In the genomic region with DNA sequence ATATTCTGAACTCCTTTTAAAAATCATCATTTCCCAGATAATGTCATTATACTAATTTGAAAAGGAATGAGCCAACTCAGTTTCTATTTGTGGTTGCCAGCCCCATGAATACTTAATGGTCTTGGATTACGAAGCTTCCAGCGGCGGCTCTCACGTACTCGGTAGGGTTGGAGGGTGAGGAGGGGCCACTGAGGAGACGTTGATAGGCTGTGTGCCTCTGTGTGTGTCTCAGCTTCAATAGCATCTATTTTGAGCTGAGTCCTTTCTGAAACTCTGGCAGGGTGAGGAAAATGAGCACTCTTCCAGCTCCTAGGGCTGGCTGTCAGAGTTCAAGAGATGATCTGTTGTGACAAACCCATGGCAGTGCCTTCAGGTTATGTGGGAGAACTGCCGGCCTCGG, we compare ENCODE assay signal across 22 mouse cellular contexts. TPM values are rescaled to one million over a fixed set of nuclear protein-coding genes. Genes with fewer than 3 reads are reported as not detected.
DNase-seq lines count a peak whose midpoint lies in the region; ATAC-seq and TF ChIP-seq lines count a peak whose summit lies in the region.
"Had no signal": no experiment of that assay in that cellular context is flagged by ENCODE, and none has a peak within 500 bp of the region (broad histone marks: within the 10 kb centered on the region; RNA-seq: fewer than 3 reads in every experiment).

No protein-coding gene starts in this region.

- 28% methylated on average over 8 of the region's 8 CpGs for WGBS in forebrain, embryonic 14.5 days
- 41% methylated on average over 8 of the region's 8 CpGs for WGBS in forebrain, embryonic 12.5 days
- 19% methylated on average over 8 of the region's 8 CpGs for WGBS in heart, embryonic 12.5 days
- WGBS in midbrain, postnatal 0 days: 21% methylated on average over 8 of the region's 8 CpGs
- WGBS in midbrain, embryonic 15.5 days: 22% methylated on average over 8 of the region's 8 CpGs

- no peak for ATAC-seq in forebrain, embryonic 14.5 days
- ATAC-seq in forebrain, embryonic 12.5 days (ENCODE audit: low FRiP score): no peak
- no peak; the same call in 1 of the 2 replicates for ATAC-seq in heart, embryonic 12.5 days (ENCODE audit: insufficient number of reproducible peaks, low FRiP score)
- peak; percentile 13; the same call in 1 of the 2 replicates for ATAC-seq in midbrain, postnatal 0 days (ENCODE audit: low FRiP score)
- no peak for ATAC-seq in midbrain, embryonic 15.5 days (replicated peaks)
- ATAC-seq: CD4-positive, CD25-positive, alpha-beta regulatory T cell, adult 4 months; inflammation-experienced regulatory T-cells, adult 6 months; Patski had no signal

- H3K36me3 ChIP-seq in forebrain, embryonic 14.5 days (ENCODE audit: control insufficient read depth, insufficient read depth, low read length): no peaks in the 10 kb centered on the region
- H3K36me3 ChIP-seq in forebrain, embryonic 12.5 days (replicated peaks): no peaks in the 10 kb centered on the region
- no peaks in the 10 kb centered on the region for H3K36me3 ChIP-seq in heart, embryonic 12.5 days
- H3K36me3 ChIP-seq in midbrain, postnatal 0 days (ENCODE audit: insufficient read depth, low read length): no peaks in the 10 kb centered on the region
- no peaks in the 10 kb centered on the region for H3K36me3 ChIP-seq in midbrain, embryonic 15.5 days (replicated peaks)
- H3K36me3 ChIP-seq: embryonic facial prominence, embryonic 12.5 days; lung, embryonic 15.5 days; midbrain, embryonic 12.5 days; neural tube, embryonic 15.5 days had no signal

- intact Hi-C loops in heart, postnatal 36 days (cut with DNase I): loop anchor here (10.0 kb wide), 1 partner anchor 1308 kb away; no protein-coding TSS in a partner anchor

- H3K27ac ChIP-seq in forebrain, embryonic 14.5 days (ENCODE audit: low read depth, low read length): no peak overlapping the region
- no peak overlapping the region for H3K27ac ChIP-seq in forebrain, embryonic 12.5 days
- H3K27ac ChIP-seq in heart, embryonic 12.5 days (ENCODE audit: poor library complexity, severe bottlenecking): 0 out of 2 replicates have a peak overlapping the region, but pooled peaks have one; percentile 5
- H3K27ac ChIP-seq in midbrain, postnatal 0 days (ENCODE audit: low read depth, low read length): no peak overlapping the region
- no peak overlapping the region for H3K27ac ChIP-seq in midbrain, embryonic 15.5 days
- H3K27ac ChIP-seq: embryonic facial prominence, embryonic 12.5 days; liver, embryonic 14.5 days; lung, embryonic 15.5 days; midbrain, embryonic 12.5 days; neural tube, embryonic 15.5 days had no signal

- H3K9me3 ChIP-seq in forebrain, embryonic 14.5 days (replicated peaks; ENCODE audit: control insufficient read depth, low read length): no peaks in the 10 kb centered on the region
- H3K9me3 ChIP-seq in forebrain, embryonic 12.5 days: no peaks in the 10 kb centered on the region
- H3K9me3 ChIP-seq in heart, embryonic 12.5 days (replicated peaks): no peaks in the 10 kb centered on the region
- H3K9me3 ChIP-seq in midbrain, postnatal 0 days (ENCODE audit: low read length): no peaks in the 10 kb centered on the region
- no peaks in the 10 kb centered on the region for H3K9me3 ChIP-seq in midbrain, embryonic 15.5 days
- H3K9me3 ChIP-seq: embryonic facial prominence, embryonic 12.5 days; lung, embryonic 15.5 days; midbrain, embryonic 12.5 days; neural tube, embryonic 15.5 days had no signal

- no peak overlapping the region for H3K4me3 ChIP-seq in forebrain, embryonic 14.5 days (ENCODE audit: low read depth, low read length)
- H3K4me3 ChIP-seq in forebrain, embryonic 12.5 days (replicated peaks): no peak overlapping the region
- H3K4me3 ChIP-seq in heart, embryonic 12.5 days: no peak overlapping the region
- H3K4me3 ChIP-seq in midbrain, postnatal 0 days (ENCODE audit: low read depth, low read length): no peak overlapping the region
- no peak overlapping the region for H3K4me3 ChIP-seq in midbrain, embryonic 15.5 days
- H3K4me3 ChIP-seq: embryonic facial prominence, embryonic 12.5 days; lung, embryonic 15.5 days; midbrain, embryonic 12.5 days; neural tube, embryonic 15.5 days had no signal

- no peak for TF ChIP-seq CTCF in midbrain, postnatal 0 days (IDR thresholded peaks at IDR 0.05)

- H3K4me1 ChIP-seq in forebrain, embryonic 14.5 days (ENCODE audit: control insufficient read depth, insufficient read depth, low read length): no peaks in the 10 kb centered on the region
- H3K4me1 ChIP-seq in forebrain, embryonic 12.5 days: peaks cover 7% of the 10 kb centered on the region; the same call in 1 of the 2 replicates
- H3K4me1 ChIP-seq in heart, embryonic 12.5 days (replicated peaks): peaks cover 24% of the 10 kb centered on the region
- H3K4me1 ChIP-seq in midbrain, postnatal 0 days (ENCODE audit: insufficient read depth, low read length): no peaks in the 10 kb centered on the region
- peaks cover 12% of the 10 kb centered on the region for H3K4me1 ChIP-seq in midbrain, embryonic 15.5 days

- H3K27me3 ChIP-seq in forebrain, embryonic 14.5 days (replicated peaks; ENCODE audit: control insufficient read depth, insufficient read depth, low read length): no peaks in the 10 kb centered on the region
- H3K27me3 ChIP-seq in forebrain, embryonic 12.5 days: 0 out of 2 replicates have a peak, but pooled peaks cover 4% of the 10 kb centered on the region
- 0 out of 2 replicates have a peak, but pooled peaks cover 4% of the 10 kb centered on the region for H3K27me3 ChIP-seq in heart, embryonic 12.5 days (replicated peaks)
- no peaks in the 10 kb centered on the region for H3K27me3 ChIP-seq in midbrain, postnatal 0 days (ENCODE audit: insufficient read depth, low read length)
- H3K27me3 ChIP-seq in midbrain, embryonic 15.5 days (replicated peaks): no peaks in the 10 kb centered on the region
- H3K27me3 ChIP-seq: embryonic facial prominence, embryonic 12.5 days; lung, embryonic 15.5 days; neural tube, embryonic 15.5 days; Patski had no signal

- no peak overlapping the region for H3K4me2 ChIP-seq in forebrain, embryonic 14.5 days (ENCODE audit: low read length)
- no peak overlapping the region for H3K4me2 ChIP-seq in forebrain, embryonic 12.5 days
- H3K4me2 ChIP-seq in heart, embryonic 12.5 days: peak overlapping the region; percentile 29
- H3K4me2 ChIP-seq in midbrain, postnatal 0 days (ENCODE audit: low read depth, low read length, poor library complexity, severe bottlenecking): no peak overlapping the region
- no peak overlapping the region for H3K4me2 ChIP-seq in midbrain, embryonic 15.5 days
- H3K4me2 ChIP-seq: embryonic facial prominence, embryonic 12.5 days; lung, embryonic 15.5 days; midbrain, embryonic 12.5 days; neural tube, embryonic 15.5 days had no signal

- DNase-seq in forebrain, embryonic 14.5 days (ENCODE audit: low spot score): peak; percentile 42
- DNase-seq in heart, postnatal 36 days: no peak
- no peak for DNase-seq in midbrain, postnatal 0 days (ENCODE audit: low spot score)
- peak; percentile 22 for DNase-seq in heart, postnatal 4 days
- DNase-seq: adrenal gland, adult 8-10 months; cerebellum, adult 9-11 months; gastrocnemius, postnatal 25 days; kidney, adult 8-10 months; kidney, postnatal 25 days; lung, postnatal 4 days; thymus, postnatal 25 days had no signal

- no peak overlapping the region for H3K9ac ChIP-seq in forebrain, embryonic 14.5 days (ENCODE audit: low read length)
- H3K9ac ChIP-seq in forebrain, embryonic 12.5 days: no peak overlapping the region
- H3K9ac ChIP-seq in heart, embryonic 12.5 days: no peak overlapping the region
- no peak overlapping the region for H3K9ac ChIP-seq in midbrain, postnatal 0 days (replicated peaks; ENCODE audit: low read length, poor library complexity, severe bottlenecking)
- H3K9ac ChIP-seq in midbrain, embryonic 15.5 days: no peak overlapping the region
- H3K9ac ChIP-seq: embryonic facial prominence, embryonic 12.5 days; liver, embryonic 14.5 days; lung, embryonic 15.5 days; midbrain, embryonic 12.5 days; neural tube, embryonic 15.5 days had no signal

RNA-seq across cellular contexts. Expression of a gene that starts 40.6 kb away (rescaled TPM):
- 8.1 and 10.8 TPM in 2 replicates for polyA plus RNA-seq in forebrain, embryonic 14.5 days (2014; fragmentation: Nextera tagmentation; extraction: Ambion mirVana)
- 19.5 and 26.3 TPM in 2 replicates for polyA plus RNA-seq in forebrain, embryonic 12.5 days (2016; fragmentation: Nextera tagmentation; extraction: Ambion mirVana)
- polyA plus RNA-seq in heart, embryonic 12.5 days (2016; fragmentation: Nextera tagmentation; extraction: Ambion mirVana): 1.4 and 1.6 TPM in 2 replicates
- 1 to 10 TPM; 3.1 to 5.9 TPM for total RNA-seq in heart, postnatal 36 days (2021)
- 31.5 and 34.1 TPM in 2 replicates for total RNA-seq in midbrain, postnatal 0 days (2014; rRNA removed)
- 32.7 and 37.0 TPM in 2 replicates for polyA plus RNA-seq in midbrain, postnatal 0 days (2015; fragmentation: Nextera tagmentation; extraction: Ambion mirVana)
- polyA plus RNA-seq in midbrain, embryonic 15.5 days (2015; fragmentation: Nextera tagmentation; extraction: Ambion mirVana): 16.4 and 22.7 TPM in 2 replicates
- under 1 TPM; 0.20 to 0.24 TPM for total RNA-seq in heart, postnatal 4 days (2021)
- polyA plus RNA-seq: CD4-positive, CD25-positive, alpha-beta regulatory T cell, adult 4 months; inflammation-experienced regulatory T-cells, adult 6 months had no signal

Comparison
In these comparisons a context has a peak if more than half of its experiments do, and no peak if none do; other contexts are left out.
1. DNase-seq: peak in forebrain, embryonic 14.5 days (single experiment) and heart, postnatal 4 days (single experiment); none in heart, postnatal 36 days (0 of 2) and midbrain, postnatal 0 days (single experiment).